Mouse (Mus musculus) erythroblast, embryonic 14.5 days (primary cell): ENCODE measurements around the gene Notum. TPM values are rescaled to one million over a fixed set of nuclear protein-coding genes. Genes with fewer than 3 reads are reported as not detected.
"Not testable (repeated sequence)": the region's sequence is repeated elsewhere in the genome, so short reads cannot be mapped to it uniquely, and the experiment has no call there.

Source experiments
- H3K27me3 ChIP-seq: 2 replicates; pipeline ENCODE4 v1.6.1; 2012; ENCODE audit warnings: inconsistent platforms; ENCODE audit not compliant: control insufficient read depth
- H3K36me3 ChIP-seq: 2 replicates; pipeline ENCODE4 v1.6.1; 2012; ENCODE audit warnings: mild to moderate bottlenecking, inconsistent platforms; ENCODE audit not compliant: control insufficient read depth
- H3K4me1 ChIP-seq: 2 replicates; pipeline ENCODE4 v1.6.1; 2012; ENCODE audit warnings: inconsistent platforms; ENCODE audit not compliant: control insufficient read depth
- H3K4me3 ChIP-seq: replicated peaks from 2 replicates; pipeline ENCODE3; 2012; ENCODE audit warnings: moderate library complexity, mild to moderate bottlenecking, inconsistent platforms
- H3K9me3 ChIP-seq: 2 replicates; pipeline ENCODE4 v1.6.1; 2012; ENCODE audit warnings: low read length, inconsistent platforms, mixed read lengths; ENCODE audit not compliant: control insufficient read depth
- GATA1 ChIP-seq: IDR thresholded peaks from 2 replicates; pipeline ENCODE4 v1.6.1; 2012; ENCODE audit warnings: low read length, inconsistent platforms, mixed read lengths
- TAL1 ChIP-seq: IDR thresholded peaks from 3 replicates; pipeline ENCODE4 v1.6.1; 2012; ENCODE audit warnings: low read length, inconsistent platforms, mixed read lengths
- polyA plus RNA-seq: library from polyadenylated mRNA; stranded (reverse); fragments of >175 nt; gene quantifications from 2 replicates; pipeline ENCODE4 v1.2.3, GENCODE M21; 2012

Notum gene
- polyA plus RNA-seq, 1 experiment: 0.02 TPM

DNA sequence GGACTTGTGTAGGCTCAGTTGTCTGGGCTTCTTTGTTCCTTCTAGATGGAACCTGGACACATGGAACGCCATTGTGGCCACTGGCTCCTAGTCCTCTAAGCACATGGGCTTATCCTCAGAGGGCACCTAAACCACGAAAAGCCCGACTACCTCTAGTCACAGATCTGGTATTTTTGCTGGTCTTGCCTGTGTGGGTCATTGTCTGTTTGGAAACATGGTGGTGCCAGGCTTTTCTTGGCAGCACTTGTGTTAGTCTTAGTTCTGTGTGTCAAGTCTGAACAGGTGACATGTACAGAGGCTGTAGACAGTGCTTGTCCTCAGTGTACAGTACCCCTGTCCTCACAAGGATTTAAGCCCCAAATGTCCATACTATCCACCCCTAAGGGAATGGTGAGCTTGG is 22.6 kb upstream of the Notum start:
- H3K36me3 ChIP-seq: peaks cover 88% of the 10 kb centered on the region
- TF ChIP-seq TAL1 (no peak), GATA1 (no peak)
- H3K4me1 ChIP-seq: no peaks in the 10 kb centered on the region
- H3K4me3 ChIP-seq: no peak overlapping the region
- no peaks in the 10 kb centered on the region for H3K9me3 ChIP-seq
- no peaks in the 10 kb centered on the region for H3K27me3 ChIP-seq

DNA sequence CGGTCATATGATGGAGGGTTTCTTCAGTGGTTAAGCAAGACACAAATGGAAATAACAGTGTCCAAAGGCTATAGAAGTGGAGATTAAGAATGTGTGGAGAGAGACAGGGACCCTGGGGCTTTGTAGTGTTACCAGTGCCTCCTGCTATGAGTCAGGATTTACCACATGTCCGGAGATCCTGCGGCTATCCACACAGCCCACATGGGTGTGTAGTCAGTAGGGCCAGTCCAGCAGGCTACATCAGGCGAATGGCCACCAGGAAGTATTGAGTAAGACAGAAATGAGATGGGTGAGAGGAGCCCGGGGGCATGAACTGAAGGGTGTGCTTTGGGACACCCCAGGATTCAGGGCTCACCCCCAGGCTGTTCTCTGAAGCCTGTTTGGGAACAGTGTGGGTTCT is 21.7 kb upstream of the Notum start:
- no peak for TF ChIP-seq TAL1
- TF ChIP-seq GATA1: no peak

DNA sequence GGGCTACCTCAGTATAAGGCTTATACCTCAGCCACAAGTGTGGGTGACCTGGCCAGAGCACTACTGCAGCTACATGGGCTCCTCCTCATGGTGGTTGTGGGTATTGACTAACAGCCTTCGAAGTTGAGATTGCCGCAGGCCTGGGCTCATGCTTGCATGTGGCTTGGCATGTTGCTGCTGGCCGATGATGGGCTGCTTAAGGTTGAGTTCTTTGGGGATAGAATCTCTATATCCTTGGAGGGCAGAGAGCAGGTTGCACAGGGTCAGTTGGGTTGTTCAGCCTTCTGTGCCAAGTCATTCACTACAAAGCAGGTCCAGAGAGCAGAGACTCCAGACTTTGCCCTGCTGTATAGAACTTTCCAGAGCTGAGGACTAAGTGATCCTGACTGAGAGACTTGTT is 18.9 kb upstream of the Notum start:
- Histone ChIP-seq H3K36me3 (peaks cover 83% of the 10 kb centered on the region), H3K27me3 (no peaks in the 10 kb centered on the region), H3K4me3 (no peak overlapping the region), H3K9me3 (no peaks in the 10 kb centered on the region), H3K4me1 (peaks cover 10% of the 10 kb centered on the region)
- TF ChIP-seq GATA1 (no peak), TAL1 (no peak)

More for the DNA sequence above, 21.7 kb upstream of the Notum start:
- no peaks in the 10 kb centered on the region; the same call in 1 of the 2 replicates for H3K4me1 ChIP-seq
- no peaks in the 10 kb centered on the region for H3K27me3 ChIP-seq
- H3K9me3 ChIP-seq: no peaks in the 10 kb centered on the region
- H3K36me3 ChIP-seq: peaks cover 88% of the 10 kb centered on the region
- no peak overlapping the region for H3K4me3 ChIP-seq

DNA sequence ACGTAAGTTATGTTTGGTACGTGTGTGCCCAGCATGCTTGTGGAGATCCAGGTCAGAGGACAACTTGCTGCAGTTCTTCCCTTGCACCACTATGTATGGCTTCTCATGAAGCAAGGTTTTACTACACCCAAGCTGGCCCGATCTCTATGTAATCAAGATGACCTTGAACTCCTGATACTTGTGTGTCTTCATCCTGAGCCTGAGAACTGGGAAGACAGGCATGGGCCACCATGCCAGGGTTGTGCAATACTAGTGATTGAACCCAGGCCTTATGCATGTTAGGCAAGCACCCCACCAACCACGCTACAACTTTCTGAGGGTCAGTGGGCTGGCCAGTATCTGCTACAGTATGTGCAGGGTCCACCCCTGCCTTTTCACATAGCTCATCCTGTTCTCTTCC is 16.0 kb upstream of the Notum start:
- peaks cover 61% of the 10 kb centered on the region for H3K36me3 ChIP-seq
- TF ChIP-seq GATA1: no peak
- no peak for TF ChIP-seq TAL1

DNA sequence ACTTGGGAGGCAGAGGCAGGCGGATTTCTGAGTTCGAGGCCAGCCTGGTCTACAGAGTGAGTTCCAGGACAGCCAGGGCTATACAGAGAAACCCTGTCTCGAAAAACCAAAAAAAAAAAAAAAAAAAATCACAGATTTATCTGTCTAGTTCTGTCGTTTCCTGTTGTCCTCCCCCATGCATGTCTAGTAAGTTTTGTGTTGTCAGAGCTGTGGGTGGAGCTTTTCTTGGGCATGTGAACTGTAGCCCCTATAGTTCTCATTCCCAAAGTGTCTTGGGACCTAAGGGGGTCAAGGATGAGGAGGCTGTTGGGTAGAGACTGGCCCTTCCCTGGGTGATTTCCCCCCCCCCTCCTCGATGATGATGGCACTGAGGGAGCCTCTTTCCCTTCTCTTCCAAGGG is 14.9 kb upstream of the Notum start:
- H3K36me3 ChIP-seq: peaks cover 55% of the 10 kb centered on the region

More for the DNA sequence above, 16.0 kb upstream of the Notum start:
- Histone ChIP-seq H3K9me3 (no peaks in the 10 kb centered on the region), H3K4me3 (no peak overlapping the region), H3K4me1 (peaks cover 34% of the 10 kb centered on the region), H3K27me3 (no peaks in the 10 kb centered on the region)

DNA sequence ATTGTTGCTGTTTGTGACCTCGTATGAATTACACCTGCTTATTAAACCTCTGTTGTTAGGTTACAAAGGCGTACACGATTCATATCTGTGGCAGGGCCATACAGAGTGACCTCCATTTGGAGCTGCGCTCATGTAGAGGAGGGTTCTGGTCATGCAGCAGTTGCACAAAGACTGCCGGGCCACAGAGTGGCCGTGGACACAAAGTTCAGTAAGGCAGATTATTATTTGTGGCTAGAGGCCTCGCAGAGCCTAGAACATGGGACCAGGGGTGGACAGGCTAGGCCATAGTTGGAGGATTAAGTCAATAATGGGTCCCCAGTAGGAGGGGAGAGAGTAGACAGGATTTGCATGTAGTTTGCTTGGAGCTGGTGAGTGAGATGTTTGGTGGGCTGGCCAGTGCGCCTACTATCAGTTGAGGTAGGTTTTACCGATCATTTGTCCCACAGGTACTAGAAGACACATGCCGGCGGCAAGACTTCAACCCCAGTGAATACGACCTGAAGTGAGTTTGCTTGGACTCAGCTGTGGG is 12.7 kb upstream of the Notum start:
- Histone ChIP-seq H3K4me3 (peak overlapping the region; percentile 84), H3K27me3 (peaks cover 8% of the 10 kb centered on the region), H3K36me3 (peaks cover 34% of the 10 kb centered on the region), H3K4me1 (peaks cover 35% of the 10 kb centered on the region), H3K9me3 (no peaks in the 10 kb centered on the region)
- TF ChIP-seq TAL1 (no peak), GATA1 (no peak)

More for the DNA sequence above, 14.9 kb upstream of the Notum start:
- peaks cover 35% of the 10 kb centered on the region for H3K4me1 ChIP-seq
- not testable (repeated sequence) for H3K9me3 ChIP-seq, H3K27me3 ChIP-seq, H3K4me3 ChIP-seq

DNA sequence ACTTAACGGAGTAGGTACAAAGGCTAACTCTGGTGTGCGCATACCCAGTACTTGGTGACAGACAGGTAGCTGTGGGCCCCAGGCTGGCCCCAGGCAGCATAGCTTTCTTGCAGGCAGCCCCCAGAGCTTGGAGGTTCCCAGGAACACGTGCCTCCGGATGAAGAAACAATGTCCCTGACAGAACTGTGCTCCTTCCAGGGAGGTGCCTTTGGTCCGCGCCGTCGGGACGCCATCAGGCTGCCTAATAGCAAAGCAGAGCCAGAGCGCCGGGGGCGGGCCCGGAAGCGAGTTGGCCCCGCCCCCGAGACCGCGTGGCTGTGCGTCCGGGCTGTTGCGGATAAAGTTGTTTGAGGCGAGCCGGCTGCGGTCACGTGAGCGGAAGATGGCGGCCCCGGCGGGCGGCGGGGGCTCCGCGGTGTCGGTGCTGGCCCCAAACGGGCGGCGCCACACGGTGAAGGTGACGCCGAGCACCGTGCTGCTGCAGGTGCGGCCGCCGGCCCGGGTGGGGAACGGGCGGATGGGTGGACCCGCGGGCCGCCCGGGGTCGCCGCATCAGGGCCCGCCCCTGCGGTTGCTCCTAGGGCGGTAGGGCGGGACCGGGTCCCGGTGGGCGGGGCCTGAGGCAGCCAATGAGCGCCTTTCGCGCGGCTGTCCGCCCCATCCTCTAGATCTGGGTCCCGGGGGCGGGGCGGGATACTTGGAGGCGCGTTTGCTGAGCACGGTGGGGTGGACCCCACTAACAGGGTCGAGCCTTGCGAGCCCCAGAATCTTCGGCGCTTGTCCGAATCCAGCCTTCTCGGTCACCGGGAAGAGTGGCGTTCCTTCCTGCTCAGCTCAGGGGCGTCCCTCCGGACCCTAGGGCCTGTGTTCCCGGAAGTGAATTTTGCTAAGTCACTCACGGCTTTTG is 12.0 kb upstream of the Notum start, which contains the start of gene Aspscr1:
TSS of gene Aspscr1 (plus strand) at position 287 of the 907 bp plus-strand sequence.
- peaks cover 35% of the 10 kb centered on the region for H3K4me1 ChIP-seq
- TF ChIP-seq TAL1 (no peak), GATA1 (no peak)
- H3K36me3 ChIP-seq: peaks cover 26% of the 10 kb centered on the region
- H3K9me3 ChIP-seq: no peaks in the 10 kb centered on the region
- peak within 1 kb of the TSS; percentile 84 for H3K4me3 ChIP-seq
- H3K27me3 ChIP-seq: peaks cover 8% of the 10 kb centered on the region

DNA sequence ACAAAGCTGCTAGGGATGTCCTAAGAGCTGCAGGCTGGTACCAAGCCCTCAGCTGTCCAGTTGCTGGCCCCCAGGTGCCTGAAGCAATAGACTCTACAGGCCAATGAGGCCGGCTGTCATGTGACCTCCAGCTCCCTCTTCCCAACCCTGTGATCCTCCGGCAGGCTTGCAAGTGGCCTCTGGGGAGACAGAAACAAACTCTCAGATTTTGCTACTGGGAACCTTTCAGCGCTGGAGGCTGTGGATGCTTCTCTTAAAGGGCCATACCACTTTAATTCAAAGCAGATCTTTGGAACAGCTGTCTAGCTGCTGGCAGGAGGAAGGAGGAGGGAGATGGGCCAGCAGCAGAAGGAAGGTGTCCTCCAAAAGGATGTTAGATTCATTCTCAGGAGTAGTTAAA is 5.6 kb upstream of the Notum start:
- H3K36me3 ChIP-seq: no peaks in the 10 kb centered on the region
- TF ChIP-seq GATA1: no peak
- TF ChIP-seq TAL1: no peak
- no peak overlapping the region for H3K4me3 ChIP-seq
- peaks cover 56% of the 10 kb centered on the region for H3K27me3 ChIP-seq
- H3K9me3 ChIP-seq: no peaks in the 10 kb centered on the region; the same call in 1 of the 2 replicates
- peaks cover 2% of the 10 kb centered on the region; the same call in 1 of the 2 replicates for H3K4me1 ChIP-seq

DNA sequence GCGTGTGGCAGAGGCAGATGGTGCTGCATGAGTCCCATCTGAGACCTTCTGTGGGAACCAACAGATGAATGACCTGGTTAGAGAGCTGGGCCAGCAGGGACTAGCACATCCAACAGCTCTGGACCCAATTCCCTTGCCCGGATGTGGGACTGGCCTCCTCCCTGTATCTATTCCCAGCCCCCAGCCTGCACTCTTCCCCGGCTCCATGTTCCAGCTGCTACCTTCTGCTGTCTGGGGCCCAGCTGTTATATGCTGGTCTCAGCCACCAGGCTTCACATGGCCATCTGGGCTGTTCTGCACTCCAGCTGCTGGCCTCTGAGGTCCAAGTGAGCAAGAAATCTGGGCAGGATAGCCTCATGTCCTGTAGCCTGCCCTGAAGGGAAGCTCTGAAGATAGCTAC is 4.4 kb upstream of the Notum start:
- Histone ChIP-seq H3K27me3 (peaks cover 69% of the 10 kb centered on the region), H3K9me3 (peaks cover 3% of the 10 kb centered on the region; the same call in 1 of the 2 replicates), H3K4me3 (no peak overlapping the region), H3K36me3 (no peaks in the 10 kb centered on the region), H3K4me1 (peaks cover 4% of the 10 kb centered on the region)
- TF ChIP-seq TAL1 (no peak), GATA1 (no peak)
